Mouse (Mus musculus): Measurements from ENCODE around the gene Dctn3.

- TF ChIP-seq CTCF (IDR thresholded peaks at IDR 0.05; ENCODE audit: control insufficient read depth, insufficient read depth, insufficient replicate concordance, low read depth, low read length): no peak
- no peak for TF ChIP-seq POLR2A (IDR thresholded peaks at IDR 0.05; ENCODE audit: control insufficient read depth, low read depth, low read length)
These were observed 35.7 kb upstream of the Dctn3 start for GRCm38 (mm10) chr4:41758701-41759100.

Measured in testis, adult 2 months (tissue).